Mouse (Mus musculus): ENCODE data around the gene Dnase1l3.

Dnase1l3 gene

GRCm38 (mm10) chr14:7994271-7994767, at the start of gene Dnase1l3:
Gene Dnase1l3 (minus strand): TSS chr14:7994573.
- in situ Hi-C loops (cut with MboI; ENCODE audit: low sequenced_read_pairs) = no loop called here

GRCm38 (mm10) chr14:8042577-8042976, 48.2 kb upstream of the Dnase1l3 start:
- in situ Hi-C loops (cut with MboI; ENCODE audit: low sequenced_read_pairs) = no loop called here

- in situ Hi-C loops (cut with MboI; ENCODE audit: low sequenced_read_pairs) = no loop called here
Measured at GRCm38 (mm10) chr14:8042120-8042519, 47.7 kb upstream of the Dnase1l3 start.

GRCm38 (mm10) chr14:8040911-8041678, 46.7 kb upstream of the Dnase1l3 start:
- in situ Hi-C loops (cut with MboI; ENCODE audit: low sequenced_read_pairs) = no loop called here

GRCm38 (mm10) chr14:8040179-8040578, 45.8 kb upstream of the Dnase1l3 start:
- in situ Hi-C loops (cut with MboI; ENCODE audit: low sequenced_read_pairs) = no loop called here

- in situ Hi-C loops (cut with MboI; ENCODE audit: low sequenced_read_pairs) = no loop called here
Measured at GRCm38 (mm10) chr14:8038791-8039448, 44.5 kb upstream of the Dnase1l3 start.

GRCm38 (mm10) chr14:8038150-8038549, 43.8 kb upstream of the Dnase1l3 start:
- in situ Hi-C loops (cut with MboI; ENCODE audit: low sequenced_read_pairs) = no loop called here

GRCm38 (mm10) chr14:8036406-8036805, 42.0 kb upstream of the Dnase1l3 start:
- in situ Hi-C loops (cut with MboI; ENCODE audit: low sequenced_read_pairs) = no loop called here

GRCm38 (mm10) chr14:8035951-8036350, 41.6 kb upstream of the Dnase1l3 start:
- in situ Hi-C loops (cut with MboI; ENCODE audit: low sequenced_read_pairs) = no loop called here

- in situ Hi-C loops (cut with MboI; ENCODE audit: low sequenced_read_pairs) = no loop called here
Measured at GRCm38 (mm10) chr14:8034561-8034960, 40.2 kb upstream of the Dnase1l3 start.

- in situ Hi-C loops (cut with MboI; ENCODE audit: low sequenced_read_pairs) = no loop called here
Measured at GRCm38 (mm10) chr14:8032087-8032944, 37.9 kb upstream of the Dnase1l3 start.

GRCm38 (mm10) chr14:8030535-8030934, 36.2 kb upstream of the Dnase1l3 start:
- in situ Hi-C loops (cut with MboI; ENCODE audit: low sequenced_read_pairs) = no loop called here

GRCm38 (mm10) chr14:8029752-8030151, 35.4 kb upstream of the Dnase1l3 start:
- in situ Hi-C loops (cut with MboI; ENCODE audit: low sequenced_read_pairs) = no loop called here

GRCm38 (mm10) chr14:8028086-8028485, 33.7 kb upstream of the Dnase1l3 start:
- in situ Hi-C loops (cut with MboI; ENCODE audit: low sequenced_read_pairs) = no loop called here

GRCm38 (mm10) chr14:8026769-8027531, 32.6 kb upstream of the Dnase1l3 start:
- in situ Hi-C loops (cut with MboI; ENCODE audit: low sequenced_read_pairs) = no loop called here

GRCm38 (mm10) chr14:8024936-8025335, 30.6 kb upstream of the Dnase1l3 start:
- in situ Hi-C loops (cut with MboI; ENCODE audit: low sequenced_read_pairs) = no loop called here

- in situ Hi-C loops (cut with MboI; ENCODE audit: low sequenced_read_pairs) = no loop called here
Measured at GRCm38 (mm10) chr14:8024469-8024868, 30.1 kb upstream of the Dnase1l3 start.

GRCm38 (mm10) chr14:8020546-8020945, 26.2 kb upstream of the Dnase1l3 start:
- in situ Hi-C loops (cut with MboI; ENCODE audit: low sequenced_read_pairs) = no loop called here

GRCm38 (mm10) chr14:8020011-8020410, 25.6 kb upstream of the Dnase1l3 start:
- in situ Hi-C loops (cut with MboI; ENCODE audit: low sequenced_read_pairs) = no loop called here

GRCm38 (mm10) chr14:8016951-8017350, 22.6 kb upstream of the Dnase1l3 start:
- in situ Hi-C loops (cut with MboI; ENCODE audit: low sequenced_read_pairs) = no loop called here

Measured in CH12F3 (cell line).